Mouse (Mus musculus) liver, embryonic 14.5 days (tissue): Measurements from ENCODE around the gene Capn6. TPM values are rescaled to one million over a fixed set of nuclear protein-coding genes. Genes with fewer than 3 reads are reported as not detected.

Experiments
- ATAC-seq: fragments of 200-750 bp; cut with Nextera tagmentation; 2 replicates; pipeline ENCODE4 v1.8.0; 2017; ENCODE audit warnings: moderate number of reproducible peaks, mild to moderate bottlenecking, moderate library complexity; ENCODE audit not compliant: insufficient read depth
- DNase-seq, 3 experiments: peaks; one replicate each; pipeline ENCODE4 v3.0.0-alpha.2; 2012 to 2013; ENCODE audit warnings: low read depth in 3 of 3, low spot score in 3 of 3
- H3K27ac ChIP-seq: fragments of 300-500 bp; sonication (generic); 2 replicates; pipeline ENCODE4 v1.5.1; 2014; ENCODE audit warnings: moderate library complexity, mild to moderate bottlenecking, control low read depth, inconsistent platforms
- H3K27me3 ChIP-seq: fragments of 300-500 bp; sonication (generic); 2 replicates; pipeline ENCODE4 v1.6.1; 2014; ENCODE audit warnings: mild to moderate bottlenecking, low read length, moderate library complexity; ENCODE audit not compliant: control insufficient read depth, insufficient read depth
- H3K36me3 ChIP-seq: fragments of 300-500 bp; sonication (generic); replicated peaks from 2 replicates; pipeline ENCODE4 v1.6.1; 2014; ENCODE audit warnings: low read depth; ENCODE audit not compliant: control insufficient read depth, insufficient read depth
- H3K4me1 ChIP-seq, 2 experiments: fragments of 200-500 bp in 1 of 2; fragments of 300-500 bp in 1 of 2; sonication (generic) in 1 of 2; replicated peaks; 2 replicates each; pipeline ENCODE4 v1.6.1; 2012 to 2014; ENCODE audit warnings: antibody characterized with exemption in 1 of 2, inconsistent platforms in 1 of 2, low read length in 1 of 2; ENCODE audit not compliant: control insufficient read depth in 2 of 2, insufficient read depth in 2 of 2
- H3K4me2 ChIP-seq: fragments of 300-500 bp; sonication (generic); 2 replicates; pipeline ENCODE4 v1.6.1; 2014; ENCODE audit warnings: low read depth, mild to moderate bottlenecking, control low read depth, moderate library complexity
- H3K4me3 ChIP-seq, 2 experiments: fragments of 200-500 bp in 1 of 2; fragments of 300-500 bp in 1 of 2; sonication (generic) in 1 of 2; 2 replicates each; pipeline ENCODE4 v1.5.1; 2012 to 2014; ENCODE audit warnings: low read depth in 2 of 2, low read length in 2 of 2, mild to moderate bottlenecking in 2 of 2, control low read depth in 1 of 2, inconsistent platforms in 1 of 2, moderate library complexity in 1 of 2; ENCODE audit not compliant: insufficient read depth in 1 of 2
- H3K9ac ChIP-seq: fragments of 300-500 bp; sonication (generic); replicated peaks from 2 replicates; pipeline ENCODE4 v1.6.1; 2014; ENCODE audit warnings: mild to moderate bottlenecking, control low read depth, moderate library complexity
- H3K9me3 ChIP-seq: fragments of 300-500 bp; sonication (generic); 2 replicates; pipeline ENCODE4 v1.6.1; 2016; ENCODE audit warnings: low read length, mixed read lengths; ENCODE audit not compliant: control insufficient read depth
- CTCF ChIP-seq: IDR thresholded peaks from 2 replicates; pipeline ENCODE4 v1.5.1; 2016; ENCODE audit warnings: antibody characterized with exemption, low read depth, control low read depth
- EP300 ChIP-seq: IDR thresholded peaks from 2 replicates; pipeline ENCODE4 v1.6.1; 2016; ENCODE audit warnings: antibody characterized with exemption, low read depth
- WGBS: fragments of 180-500 bp; shearing (Covaris S2); extraction: QIAGEN DNeasy Blood & Tissue Kit; methylation state at CpG from one replicate; pipeline ENCODE4 v1.1.7; 2014; ENCODE audit not compliant: insufficient replicate concordance; 5-methylcytosine and 5-hydroxymethylcytosine counted together
- microRNA-seq: library from miRNA; unstranded; fragments of <30 nt; microRNA quantifications from one replicate; pipeline ENCODE4, GENCODE M21; 2016
- polyA plus RNA-seq, 2 experiments: library from polyadenylated mRNA; depleted of rRNA in 1 of 2; stranded (reverse) in 1 of 2; unstranded in 1 of 2; fragments of >200 nt; fragmentation: Nextera tagmentation in 1 of 2; extraction: Ambion mirVana in 1 of 2; gene quantifications; 2 replicates each; pipeline versions ENCODE4 v1.2.1 to v1.2.3; 2012 to 2014

Capn6 gene
- polyA plus RNA-seq, 2 experiments = 11.7 to 11.8 TPM

DNA sequence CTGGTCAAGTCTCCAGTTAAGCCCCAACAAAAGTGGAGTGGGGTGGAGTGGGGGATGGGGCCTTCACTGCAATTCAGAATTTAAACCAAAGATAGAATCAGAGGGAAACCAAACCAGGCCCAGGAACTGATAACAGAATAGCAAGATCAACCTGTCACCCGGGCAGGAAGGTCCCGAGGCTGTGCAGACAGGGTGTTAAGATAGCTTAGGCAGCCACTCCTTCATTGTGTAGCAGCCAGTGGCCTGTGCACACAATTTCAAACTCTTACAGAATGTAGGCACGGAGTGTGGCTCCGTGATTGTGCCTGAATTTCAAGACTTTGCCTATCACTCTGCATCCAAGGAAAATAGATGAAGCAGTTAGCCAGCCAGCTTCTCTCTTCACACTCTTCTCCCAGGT, 693 bp downstream of the Capn6 start:
- TF ChIP-seq CTCF (no peak), EP300 (no peak)
- Histone ChIP-seq H3K9ac (no peak overlapping the region), H3K36me3 (no peaks in the 10 kb centered on the region), H3K27ac (no peak overlapping the region), H3K4me3 (no peak overlapping the region), H3K4me1 (no peaks in the 10 kb centered on the region), H3K4me2 (no peak overlapping the region), H3K27me3 (no peaks in the 10 kb centered on the region), H3K9me3 (no peaks in the 10 kb centered on the region)
- ATAC-seq = no peak
- 26% methylated on average over 4 of the region's 4 CpGs for WGBS
- DNase-seq = no peak

DNA sequence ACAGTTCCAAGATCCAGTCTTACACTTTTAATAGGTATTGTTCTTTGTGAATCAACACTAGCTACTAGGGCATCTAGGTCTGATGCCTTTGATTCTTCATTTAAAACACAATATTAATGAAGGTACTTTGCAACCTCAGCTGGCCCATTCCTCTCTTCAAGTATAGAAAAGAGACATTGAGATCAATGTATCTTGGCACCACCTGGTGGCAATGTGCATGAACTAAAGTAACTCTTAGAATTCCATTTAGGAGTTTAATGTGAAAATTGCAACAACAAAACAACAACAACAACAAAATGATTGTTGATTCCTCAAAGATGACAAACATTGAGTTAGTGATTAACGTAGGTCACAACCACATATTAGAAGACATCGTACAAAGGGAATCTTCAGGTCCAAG, 8.3 kb downstream of the Capn6 start:
- ATAC-seq (no peak), DNase-seq (no peak)
- WGBS = 63% methylated on average over 2 of the region's 2 CpGs
- Histone ChIP-seq H3K9ac (no peak overlapping the region), H3K9me3 (no peaks in the 10 kb centered on the region), H3K36me3 (no peaks in the 10 kb centered on the region), H3K4me3 (no peak overlapping the region), H3K4me1 (no peaks in the 10 kb centered on the region), H3K27ac (no peak overlapping the region), H3K27me3 (no peaks in the 10 kb centered on the region), H3K4me2 (no peak overlapping the region)
- TF ChIP-seq CTCF = no peak
- TF ChIP-seq EP300 = no peak

DNA sequence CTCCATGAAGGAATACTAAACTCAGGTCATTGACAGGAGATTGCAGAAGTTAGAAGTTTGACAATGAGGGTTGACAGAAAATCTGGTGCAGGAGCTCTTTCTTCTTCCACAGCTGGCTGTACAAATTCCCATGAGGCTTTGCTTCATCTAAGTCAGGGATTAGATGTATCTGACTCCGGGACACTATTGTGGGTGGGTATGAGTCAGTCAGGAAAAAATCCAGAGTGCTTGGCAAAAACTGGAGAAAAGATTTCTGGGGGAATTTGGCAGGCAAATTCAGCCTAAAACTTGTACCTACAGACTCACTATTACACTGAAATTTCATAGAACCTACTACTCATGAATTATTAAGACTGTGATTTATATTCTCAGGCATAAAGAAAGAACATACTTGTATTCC, 11.3 kb downstream of the Capn6 start:
- Histone ChIP-seq H3K36me3 (no peaks in the 10 kb centered on the region), H3K9me3 (no peaks in the 10 kb centered on the region), H3K27me3 (no peaks in the 10 kb centered on the region), H3K9ac (no peak overlapping the region), H3K4me3 (no peak overlapping the region), H3K27ac (no peak overlapping the region), H3K4me2 (no peak overlapping the region), H3K4me1 (no peaks in the 10 kb centered on the region)
- DNase-seq = no peak
- WGBS = 59% methylated on average over 1 of the region's 1 CpGs
- no peak for ATAC-seq
- TF ChIP-seq CTCF (no peak), EP300 (no peak)

DNA sequence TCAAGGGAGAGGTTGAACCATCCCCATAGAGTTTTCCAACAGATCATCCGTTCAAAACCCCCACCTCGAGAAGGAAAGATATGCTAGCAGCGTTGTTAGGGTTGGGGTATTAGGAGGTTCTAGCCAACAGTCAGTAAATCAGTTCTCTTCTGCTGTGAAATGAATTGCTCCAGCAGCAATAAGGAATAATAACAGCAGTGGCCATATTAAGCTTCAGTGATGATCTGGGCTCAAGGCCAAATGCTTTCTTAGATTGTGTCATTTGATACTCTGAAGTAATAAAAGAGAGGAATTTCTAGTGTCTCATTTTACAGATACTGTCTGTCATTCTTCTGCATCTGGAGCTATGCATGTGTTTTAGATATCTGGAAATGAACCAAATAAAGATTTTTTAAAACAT, 64.7 kb downstream of the Capn6 start:
- Histone ChIP-seq H3K27ac (no peak overlapping the region), H3K4me2 (no peak overlapping the region), H3K27me3 (no peaks in the 10 kb centered on the region), H3K9ac (no peak overlapping the region), H3K4me3 (no peak overlapping the region), H3K4me1 (no peaks in the 10 kb centered on the region), H3K9me3 (no peaks in the 10 kb centered on the region), H3K36me3 (no peaks in the 10 kb centered on the region)
- TF ChIP-seq CTCF = no peak
- TF ChIP-seq EP300 = no peak
- DNase-seq (no peak), ATAC-seq (no peak)
- 68% methylated on average over 3 of the region's 3 CpGs for WGBS

Small RNA genes lying within 50 kb of the gene (microRNA-seq; reads per million reads assigned to microRNA genes)
- gene Gm47298 = not detected

Other genes starting within 250 kb of the Capn6 start
- gene Dcx, start 105.9 kb upstream of the Capn6 start, polyA plus RNA-seq (2012; rRNA removed) = 0.04 and 0.24 TPM in 2 replicates
- 0.03 and 0.05 TPM in 2 replicates for gene Dcx, start 105.9 kb upstream of the Capn6 start, polyA plus RNA-seq (2014; fragmentation: Nextera tagmentation; extraction: Ambion mirVana)